Mouse (Mus musculus): ENCODE measurements around the gene Ntng1. TPM values are rescaled to one million over a fixed set of nuclear protein-coding genes. Genes with fewer than 3 reads are reported as not detected.

The Ntng1 gene
- total and polyA plus RNA-seq, 2 experiments from 2014 or later: 20.1 to 28.2 TPM

- H3K27ac ChIP-seq: no peak overlapping the region
- H3K4me3 ChIP-seq (ENCODE audit: low read length): no peak overlapping the region
- no peaks in the 10 kb centered on the region for H3K9me3 ChIP-seq (ENCODE audit: low read length)
- 53% methylated on average over 6 of the region's 6 CpGs for WGBS
- TF ChIP-seq CTCF (IDR thresholded peaks at IDR 0.05; ENCODE audit: low read depth): no peak
- H3K4me1 ChIP-seq (ENCODE audit: insufficient read depth, low read length): no peaks in the 10 kb centered on the region
- H3K4me2 ChIP-seq (ENCODE audit: low read depth, low read length): no peak overlapping the region
- peak; percentile 53; the same call in 1 of the 2 replicates for ATAC-seq
- H3K36me3 ChIP-seq (ENCODE audit: insufficient read depth, low read length): no peaks in the 10 kb centered on the region
- no peak overlapping the region for H3K9ac ChIP-seq (replicated peaks; ENCODE audit: low read length)
- DNase-seq (ENCODE audit: low spot score): no peak
- no peaks in the 10 kb centered on the region for H3K27me3 ChIP-seq (ENCODE audit: insufficient read depth, low read length)
Measured at GRCm38 (mm10) chr3:109807211-109807934, 336.4 kb downstream of the Ntng1 start.

DNA sequence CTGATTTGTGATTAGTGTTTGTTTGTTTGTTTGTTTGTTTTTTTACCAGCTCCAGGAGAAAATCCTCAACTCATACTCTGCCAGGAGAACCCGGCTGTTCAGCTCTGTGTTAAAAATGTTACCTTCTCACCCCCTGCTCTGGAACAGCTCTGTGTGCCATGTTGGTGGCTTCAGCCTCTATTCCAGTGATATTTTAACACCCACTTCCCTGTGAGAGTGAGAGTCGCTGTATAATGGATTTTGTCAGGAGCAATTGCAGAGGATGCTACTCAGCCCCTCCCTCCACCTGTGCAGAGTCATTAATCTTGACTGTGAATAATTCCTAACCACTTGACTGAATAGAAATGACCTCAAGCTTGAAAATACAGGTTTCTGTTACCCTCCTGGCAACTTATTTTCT, 339.7 kb downstream of the Ntng1 start:
- no peak overlapping the region for H3K9ac ChIP-seq (replicated peaks; ENCODE audit: low read length)
- H3K27ac ChIP-seq: no peak overlapping the region
- H3K9me3 ChIP-seq (ENCODE audit: low read length): no peaks in the 10 kb centered on the region
- no peaks in the 10 kb centered on the region for H3K27me3 ChIP-seq (ENCODE audit: insufficient read depth, low read length)
- DNase-seq (ENCODE audit: low spot score) (no peak), ATAC-seq (no peak)
- no peaks in the 10 kb centered on the region for H3K36me3 ChIP-seq (ENCODE audit: insufficient read depth, low read length)
- no peak overlapping the region for H3K4me3 ChIP-seq (ENCODE audit: low read length)
- 68% methylated on average over 2 of the region's 2 CpGs for WGBS
- no peak overlapping the region for H3K4me2 ChIP-seq (ENCODE audit: low read depth, low read length)
- H3K4me1 ChIP-seq (ENCODE audit: insufficient read depth, low read length): no peaks in the 10 kb centered on the region
- no peak for TF ChIP-seq CTCF (IDR thresholded peaks at IDR 0.05; ENCODE audit: low read depth)

DNA sequence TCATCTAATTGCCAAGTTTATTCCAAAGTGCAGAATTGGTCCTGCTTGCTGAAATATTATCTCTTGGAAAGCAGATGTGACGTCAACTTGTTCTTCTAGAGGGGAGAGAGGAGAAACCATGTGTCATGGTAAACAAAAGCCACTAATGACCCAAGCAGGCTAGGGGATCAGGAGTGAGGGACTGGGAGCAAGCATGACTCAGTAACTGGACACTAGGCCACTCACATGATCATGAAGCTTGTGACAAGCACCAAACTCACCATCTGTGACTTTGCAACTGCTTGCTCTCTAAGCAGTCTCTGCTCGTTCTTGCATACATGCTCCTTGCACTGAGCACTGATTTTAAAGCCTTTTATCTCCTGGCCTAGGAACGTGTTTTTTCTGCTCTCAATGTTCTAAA, 340.2 kb downstream of the Ntng1 start:
- DNase-seq (ENCODE audit: low spot score) (no peak), ATAC-seq (no peak)
- H3K9ac ChIP-seq (replicated peaks; ENCODE audit: low read length): no peak overlapping the region
- H3K4me3 ChIP-seq (ENCODE audit: low read length): no peak overlapping the region
- no peaks in the 10 kb centered on the region for H3K4me1 ChIP-seq (ENCODE audit: insufficient read depth, low read length)
- no peaks in the 10 kb centered on the region for H3K27me3 ChIP-seq (ENCODE audit: insufficient read depth, low read length)
- H3K4me2 ChIP-seq (ENCODE audit: low read depth, low read length): no peak overlapping the region
- TF ChIP-seq CTCF (IDR thresholded peaks at IDR 0.05; ENCODE audit: low read depth): no peak
- H3K27ac ChIP-seq: no peak overlapping the region
- no peaks in the 10 kb centered on the region for H3K9me3 ChIP-seq (ENCODE audit: low read length)
- WGBS: 69% methylated on average over 3 of the region's 3 CpGs
- no peaks in the 10 kb centered on the region for H3K36me3 ChIP-seq (ENCODE audit: insufficient read depth, low read length)

- WGBS: 58% methylated on average over 11 of the region's 11 CpGs
- DNase-seq (ENCODE audit: low spot score) (peak; percentile 45), ATAC-seq (no peak)
Measured at GRCm38 (mm10) chr3:109797354-109797753, 346.5 kb downstream of the Ntng1 start.

DNA sequence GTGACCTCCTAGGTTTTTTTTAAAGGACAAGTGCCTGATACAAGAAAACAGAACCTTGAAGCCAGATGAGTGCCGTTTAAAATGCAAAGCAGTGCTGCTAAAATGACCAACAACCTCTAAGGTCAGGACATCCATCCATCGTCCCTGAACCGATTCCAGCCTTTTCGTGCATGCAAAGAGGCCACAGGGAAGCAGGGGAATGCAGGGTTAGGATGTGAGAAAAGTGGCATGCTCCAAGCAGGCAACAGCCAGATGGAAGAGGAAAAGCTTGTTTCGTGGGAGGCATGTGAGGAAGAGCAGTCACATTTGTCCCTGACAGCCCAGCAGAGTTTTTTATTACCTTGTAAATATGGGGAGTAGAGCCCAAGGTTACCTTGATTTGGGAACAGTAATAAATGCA, 360.6 kb downstream of the Ntng1 start:
- WGBS: 13% methylated on average over 5 of the region's 5 CpGs
- H3K9ac ChIP-seq (replicated peaks; ENCODE audit: low read length): peak overlapping the region; percentile 37; the same call in 1 of the 2 replicates

More at GRCm38 (mm10) chr3:109797354-109797753, 346.5 kb downstream of the Ntng1 start:
- TF ChIP-seq CTCF (IDR thresholded peaks at IDR 0.05; ENCODE audit: low read depth): no peak
- Histone ChIP-seq H3K9me3 (ENCODE audit: low read length) (no peaks in the 10 kb centered on the region), H3K27me3 (ENCODE audit: insufficient read depth, low read length) (no peaks in the 10 kb centered on the region), H3K4me2 (ENCODE audit: low read depth, low read length) (no peak overlapping the region), H3K4me3 (ENCODE audit: low read length) (no peak overlapping the region), H3K36me3 (ENCODE audit: insufficient read depth, low read length) (no peaks in the 10 kb centered on the region), H3K9ac (replicated peaks; ENCODE audit: low read length) (no peak overlapping the region), H3K27ac (no peak overlapping the region), H3K4me1 (ENCODE audit: insufficient read depth, low read length) (no peaks in the 10 kb centered on the region)

DNA sequence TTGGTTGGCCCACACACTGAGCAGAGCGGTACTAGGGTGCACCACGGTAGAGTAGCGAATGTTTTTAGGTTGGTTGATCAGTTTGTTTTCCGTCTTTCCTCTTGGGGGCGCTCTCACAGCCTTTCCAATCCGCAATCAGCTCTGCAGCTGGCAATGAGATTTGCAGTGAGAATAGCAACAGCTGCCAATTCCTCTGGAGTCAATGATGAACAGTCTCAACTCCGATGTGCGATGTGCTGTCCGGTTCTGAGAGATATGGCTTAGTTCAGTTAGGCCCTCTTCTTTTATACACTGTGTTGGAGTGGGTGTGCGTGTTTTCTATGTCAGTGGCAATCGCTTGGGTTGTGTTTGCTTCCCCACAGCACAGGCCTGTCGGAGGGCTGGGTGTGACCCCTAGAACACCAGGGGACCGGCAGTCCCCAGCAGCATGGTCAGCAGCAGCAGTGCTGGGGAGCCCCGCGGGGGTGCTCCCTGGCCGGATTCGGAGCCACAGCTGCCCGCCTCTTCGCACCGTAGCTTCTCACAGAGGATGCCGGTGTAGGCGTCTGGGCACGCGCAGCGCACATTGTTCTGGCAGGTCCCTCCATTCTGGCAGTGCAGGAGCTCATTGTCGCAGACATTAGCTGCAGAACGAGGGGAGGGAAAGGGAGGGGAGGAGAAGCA, 361.4 kb downstream of the Ntng1 start:
- Histone ChIP-seq H3K9ac (replicated peaks; ENCODE audit: low read length) (peak overlapping the region; percentile 37), H3K27me3 (ENCODE audit: insufficient read depth, low read length) (no peaks in the 10 kb centered on the region), H3K4me3 (ENCODE audit: low read length) (peak overlapping the region; percentile 35), H3K27ac (peak overlapping the region; percentile 79), H3K4me2 (ENCODE audit: low read depth, low read length) (peak overlapping the region; percentile 76), H3K9me3 (ENCODE audit: low read length) (no peaks in the 10 kb centered on the region), H3K36me3 (ENCODE audit: insufficient read depth, low read length) (no peaks in the 10 kb centered on the region), H3K4me1 (ENCODE audit: insufficient read depth, low read length) (no peaks in the 10 kb centered on the region; the same call in none of the 2 replicates)
- 1% methylated on average over 27 of the region's 27 CpGs for WGBS
- DNase-seq (ENCODE audit: low spot score) (peak; percentile 89), ATAC-seq (peak; percentile 91)
- TF ChIP-seq CTCF (IDR thresholded peaks at IDR 0.05; ENCODE audit: low read depth): peak; percentile 79

More for the DNA sequence above, 360.6 kb downstream of the Ntng1 start:
- Histone ChIP-seq H3K4me2 (ENCODE audit: low read depth, low read length) (peak overlapping the region; percentile 76; the same call in 1 of the 2 replicates), H3K9me3 (ENCODE audit: low read length) (no peaks in the 10 kb centered on the region), H3K27ac (peak overlapping the region; percentile 79), H3K4me3 (ENCODE audit: low read length) (no peak overlapping the region), H3K4me1 (ENCODE audit: insufficient read depth, low read length) (no peaks in the 10 kb centered on the region; the same call in none of the 2 replicates), H3K36me3 (ENCODE audit: insufficient read depth, low read length) (no peaks in the 10 kb centered on the region), H3K27me3 (ENCODE audit: insufficient read depth, low read length) (no peaks in the 10 kb centered on the region)
- no peak for TF ChIP-seq CTCF (IDR thresholded peaks at IDR 0.05; ENCODE audit: low read depth)
- DNase-seq (ENCODE audit: low spot score) (no peak), ATAC-seq (no peak)

Measured in hindbrain, postnatal 0 days (tissue).